Mouse (Mus musculus) adrenal gland, adult 2 months (tissue): Measurements from ENCODE around the gene Creld2. TPM values are rescaled to one million over a fixed set of nuclear protein-coding genes. Genes with fewer than 3 reads are reported as not detected.

Experiments
- DNase-seq: peaks from one replicate; pipeline ENCODE4 v3.0.0; 2021
- polyA plus RNA-seq: library from polyadenylated mRNA; depleted of rRNA; stranded (reverse); fragments of >200 nt; gene quantifications from 2 replicates; pipeline ENCODE4 v1.2.3, GENCODE M21; 2012; rRNA removed
- total RNA-seq, 2 experiments: library from RNA; stranded (reverse); gene quantifications; 2 replicates each; pipeline ENCODE4 v1.2.3; 2021

Creld2 gene
- total and polyA plus RNA-seq, 3 experiments = 25.7 to 45.6 (median 44.8) TPM

DNA sequence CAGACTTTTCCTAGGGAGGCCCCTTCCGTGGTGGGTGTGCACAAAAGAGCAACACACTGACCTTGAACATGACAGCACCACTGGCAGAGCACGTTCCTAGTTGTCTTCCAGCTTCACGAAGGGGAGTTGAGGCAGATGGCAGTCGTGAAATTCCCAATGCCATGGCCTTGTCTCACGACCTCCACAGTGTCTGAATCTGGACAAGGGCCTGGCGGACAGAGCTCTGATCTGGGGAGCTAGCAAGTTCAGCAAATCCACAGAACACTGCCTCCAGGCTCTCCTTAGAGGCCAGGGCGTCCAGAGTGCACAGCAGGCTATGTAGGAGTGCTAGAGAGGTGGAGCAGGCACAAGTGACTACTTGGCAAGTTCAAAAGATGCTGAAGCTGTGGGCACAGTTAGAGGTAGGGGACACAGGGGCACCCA is 47.5 kb downstream of the Creld2 start:
- peak; percentile 71 for DNase-seq

DNA sequence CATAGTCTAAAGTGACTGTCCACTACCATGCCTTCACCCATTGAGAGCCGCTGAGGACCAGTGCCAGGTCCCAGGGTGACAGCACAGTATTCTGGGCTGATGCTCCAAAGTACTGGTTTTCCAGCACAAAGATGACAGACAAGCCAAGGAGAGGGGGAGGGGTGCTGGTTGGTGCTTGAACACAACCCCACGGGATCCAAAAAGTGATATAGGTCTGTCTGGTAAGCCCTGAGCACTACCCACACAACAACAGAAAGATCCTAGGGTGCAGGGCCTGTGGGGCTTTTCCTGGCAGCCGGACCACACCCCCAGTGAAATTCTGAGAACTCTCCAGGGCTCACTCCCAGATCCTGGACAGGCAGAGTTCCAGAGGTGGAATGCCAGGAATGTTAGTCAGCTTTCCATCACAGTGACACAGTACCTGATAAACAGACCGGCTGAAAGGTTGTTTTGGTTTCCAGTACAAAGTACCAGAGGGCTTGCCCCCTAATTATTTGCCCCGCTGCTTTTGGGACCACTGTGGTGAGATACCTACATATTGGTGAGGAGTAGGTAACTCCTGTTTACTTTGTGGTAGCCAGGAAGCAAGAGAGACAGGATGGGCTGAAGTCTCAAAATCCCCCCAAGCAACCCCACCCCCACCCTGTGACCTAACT is 48.0 kb downstream of the Creld2 start:
- peak; percentile 81 for DNase-seq

DNA sequence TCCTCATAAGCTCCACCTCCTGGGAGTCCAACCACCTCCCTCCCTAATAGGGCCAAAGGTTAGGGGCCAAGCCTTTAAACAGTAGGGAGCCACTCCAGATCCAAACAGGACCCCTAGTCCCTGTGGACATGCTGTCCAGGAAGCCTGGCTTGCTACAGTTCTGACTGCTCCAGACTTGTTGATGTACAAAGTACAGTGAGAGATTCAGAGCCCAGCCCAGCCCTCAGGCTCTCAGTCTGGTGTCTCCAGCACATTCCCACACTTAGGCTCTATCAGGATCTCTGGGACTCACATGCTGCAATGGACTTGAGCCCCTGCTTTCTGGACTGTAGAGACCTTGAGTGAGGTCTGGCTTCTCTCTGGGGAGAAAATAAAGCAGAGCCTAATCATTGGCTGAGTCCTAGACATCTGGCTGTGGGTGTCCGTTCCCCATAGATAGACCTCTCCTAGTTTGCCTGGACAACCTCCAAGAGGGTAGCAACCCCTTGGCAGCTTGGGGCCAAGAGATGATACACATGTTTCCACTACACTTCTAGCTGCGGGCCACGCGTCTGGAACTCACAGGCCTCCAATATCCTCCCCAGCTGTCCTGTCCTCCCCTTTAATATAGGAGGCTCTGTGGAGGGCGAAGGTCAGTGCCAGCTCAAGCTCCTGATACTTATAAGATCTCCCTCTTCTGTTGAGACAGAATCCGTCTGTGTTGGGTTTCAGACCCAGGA is 48.7 kb downstream of the Creld2 start:
- DNase-seq = peak; percentile 48

DNA sequence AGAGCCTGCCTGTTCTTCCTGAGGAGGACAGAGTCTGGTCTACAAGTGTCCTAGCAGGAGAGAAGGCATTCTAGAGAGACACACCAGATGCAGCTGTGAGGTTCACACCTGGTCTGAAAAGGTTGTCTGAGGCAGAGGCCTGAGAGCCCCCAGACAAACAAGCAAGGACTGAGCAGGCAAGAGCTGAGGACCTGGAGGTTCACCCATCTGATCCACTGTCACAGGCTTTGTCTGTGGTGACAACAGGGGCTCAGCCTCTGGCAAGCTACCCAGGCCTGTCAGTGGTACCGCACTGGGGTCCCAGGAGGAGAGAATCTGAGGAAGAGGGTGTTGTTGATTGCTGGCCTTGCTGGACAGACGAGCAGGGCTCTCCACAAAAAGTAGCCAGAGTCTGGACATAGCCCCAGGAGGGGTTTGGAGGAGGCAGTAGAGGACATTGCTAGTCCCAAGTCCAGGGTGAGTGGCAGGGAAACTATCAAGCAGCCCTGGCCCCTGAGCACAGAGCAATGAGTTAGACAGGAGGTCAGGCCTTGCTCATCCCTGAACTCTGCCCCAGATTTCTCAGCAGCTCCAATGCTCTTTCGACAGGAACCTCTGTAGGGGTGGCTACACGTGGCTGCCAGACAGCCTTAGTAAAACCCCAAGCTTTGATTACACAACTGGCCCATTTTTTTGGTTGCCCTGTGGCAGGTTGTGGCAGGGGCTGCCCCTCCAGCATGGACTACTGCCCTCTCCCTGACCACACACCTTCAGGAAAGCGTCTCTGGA is 51.2 kb downstream of the Creld2 start:
- peak; percentile 88 for DNase-seq

DNA sequence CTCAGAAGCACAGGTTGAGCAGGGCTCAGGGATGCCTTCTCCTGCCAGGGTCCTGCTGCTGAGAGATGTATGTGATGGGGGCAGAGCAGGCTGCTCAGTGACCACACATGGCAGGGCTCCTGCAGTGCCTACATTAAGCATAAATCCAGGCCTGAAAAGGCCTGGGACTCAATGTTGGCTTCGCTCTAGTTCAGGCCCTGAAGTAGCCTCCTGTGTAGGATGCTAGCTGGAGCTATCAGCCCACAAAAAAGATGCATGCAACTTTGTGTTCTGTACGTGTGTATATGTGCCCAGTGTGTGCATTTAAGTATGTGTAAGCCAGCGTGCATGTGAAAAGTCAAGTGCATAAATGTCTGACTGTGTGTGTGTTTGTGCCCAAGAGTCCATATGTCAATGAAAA is 54.6 kb downstream of the Creld2 start:
- DNase-seq = no peak

DNA sequence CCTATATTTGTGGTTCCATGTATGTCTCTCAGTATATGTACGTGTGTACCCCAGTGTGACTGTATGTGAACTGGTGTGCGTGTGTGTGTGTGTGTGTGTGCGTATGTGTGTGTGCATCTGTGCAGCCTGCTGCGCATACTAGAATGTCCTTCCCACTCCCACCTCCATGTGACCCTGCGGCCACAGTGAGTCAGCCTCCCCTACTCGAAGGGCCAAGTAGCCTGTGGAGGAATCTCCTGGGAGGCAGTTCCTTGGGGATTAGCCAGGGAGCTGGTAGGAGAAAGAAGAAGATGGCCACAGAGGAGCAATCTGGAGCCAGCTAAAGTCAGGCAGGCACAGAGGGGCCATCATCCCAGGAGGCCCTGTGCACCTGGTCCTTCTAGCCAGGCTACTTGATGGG is 55.0 kb downstream of the Creld2 start:
- peak; percentile 39 for DNase-seq

DNA sequence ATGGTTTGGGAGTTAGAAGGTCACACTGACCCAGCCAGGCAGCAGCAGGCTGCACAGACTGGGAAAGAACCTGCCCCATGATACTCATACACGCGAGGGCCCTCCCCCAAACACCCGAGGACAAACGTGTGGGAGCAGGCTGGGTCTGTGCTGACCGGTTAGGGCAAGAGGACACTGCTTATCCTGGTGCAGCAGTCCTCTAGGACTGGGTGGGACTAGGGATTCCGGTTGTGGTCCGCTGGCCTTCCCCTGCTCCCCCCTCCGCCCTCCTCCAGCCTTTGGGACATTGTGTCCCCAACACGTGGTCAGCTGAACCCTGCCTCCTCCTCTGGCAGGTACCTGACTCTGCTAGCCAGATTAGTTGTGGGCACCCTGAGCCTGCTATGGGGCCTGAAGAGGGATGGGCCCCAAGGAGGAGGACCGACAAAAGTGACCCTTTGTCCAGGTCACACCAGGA is 56.2 kb downstream of the Creld2 start:
- DNase-seq = peak; percentile 34

Other genes with a start within 250 kb of the Creld2 start
- gene Zdhhc25, start 219.3 kb upstream of the Creld2 start, total RNA-seq = not detected
- not detected in 2 replicates for gene Zdhhc25, start 219.3 kb upstream of the Creld2 start, polyA plus RNA-seq
- gene Brd1, start 85.4 kb upstream of the Creld2 start, total RNA-seq = 10 to 100 TPM; 38.0 to 52.6 TPM
- 7.5 and 9.6 TPM in 2 replicates for gene Brd1, start 85.4 kb upstream of the Creld2 start, polyA plus RNA-seq
- 10 to 100 TPM in 1 of 2 experiments, 1 to 10 TPM in 1; 7.5 to 13.2 TPM for gene Zbed4, start 68.0 kb upstream of the Creld2 start, total RNA-seq
- 1.7 and 2.0 TPM in 2 replicates for gene Zbed4, start 68.0 kb upstream of the Creld2 start, polyA plus RNA-seq
- 10 to 100 TPM; 15.2 to 19.2 TPM for gene Alg12, start 328 bp upstream of the Creld2 start, total RNA-seq
- gene Alg12, start 328 bp upstream of the Creld2 start, polyA plus RNA-seq = 20.4 and 21.2 TPM in 2 replicates
- 100 to 1,000 TPM in 1 of 2 experiments, 10 to 100 TPM in 1; 71.7 to 105 TPM for gene Pim3, start 42.5 kb downstream of the Creld2 start, total RNA-seq
- gene Pim3, start 42.5 kb downstream of the Creld2 start, polyA plus RNA-seq = 156 and 157 TPM in 2 replicates
- under 1 TPM in 1 of 2 experiments, not detected in 1; 0.17 TPM for gene Ttll8, start 134.8 kb downstream of the Creld2 start, total RNA-seq
- gene Ttll8, start 134.8 kb downstream of the Creld2 start, polyA plus RNA-seq = 0.03 TPM in 1 of 2 replicates, not detected in the other
- gene Mlc1, start 159.4 kb downstream of the Creld2 start, total RNA-seq = not detected
- not detected in 2 replicates for gene Mlc1, start 159.4 kb downstream of the Creld2 start, polyA plus RNA-seq
- not detected for gene Mov10l1, start 163.3 kb downstream of the Creld2 start, total RNA-seq
- not detected in 2 replicates for gene Mov10l1, start 163.3 kb downstream of the Creld2 start, polyA plus RNA-seq
- 1 to 10 TPM in 1 of 2 experiments, under 1 TPM in 1; 0.61 to 1.3 TPM for gene Panx2, start 240.1 kb downstream of the Creld2 start, total RNA-seq
- 1.1 and 1.9 TPM in 2 replicates for gene Panx2, start 240.1 kb downstream of the Creld2 start, polyA plus RNA-seq